Mouse (Mus musculus) hindbrain, embryonic 12.5 days (tissue): ENCODE data around the gene Olfml3. TPM values are rescaled to one million over a fixed set of nuclear protein-coding genes. Genes with fewer than 3 reads are reported as not detected.
A peak's percentile ranks its signal among the peaks of the same experiment; 100 is the strongest.

Source experiments
- ATAC-seq: fragments of 200-750 bp; cut with Nextera tagmentation; 2 replicates; pipeline ENCODE4 v1.8.0; 2017; ENCODE audit warnings: moderate TSS enrichment; ENCODE audit not compliant: low FRiP score
- H3K27ac ChIP-seq: fragments of 300-500 bp; sonication (generic); 2 replicates; pipeline ENCODE4 v1.5.1; 2016; ENCODE audit warnings: mild to moderate bottlenecking
- H3K27me3 ChIP-seq: fragments of 300-500 bp; sonication (generic); 2 replicates; pipeline ENCODE4 v1.6.1; 2016; ENCODE audit warnings: mild to moderate bottlenecking
- H3K36me3 ChIP-seq: fragments of 300-500 bp; sonication (generic); 2 replicates; pipeline ENCODE4 v1.6.1; 2016; ENCODE audit warnings: mild to moderate bottlenecking
- H3K4me1 ChIP-seq: fragments of 300-500 bp; sonication (generic); 2 replicates; pipeline ENCODE4 v1.6.1; 2016
- H3K4me2 ChIP-seq: fragments of 300-500 bp; sonication (generic); replicated peaks from 2 replicates; pipeline ENCODE4 v1.6.1; 2016; ENCODE audit warnings: mild to moderate bottlenecking
- H3K4me3 ChIP-seq: fragments of 300-500 bp; sonication (generic); 2 replicates; pipeline ENCODE4 v1.5.1; 2016; ENCODE audit warnings: mild to moderate bottlenecking
- H3K9ac ChIP-seq: fragments of 300-500 bp; sonication (generic); 2 replicates; pipeline ENCODE4 v1.6.1; 2016; ENCODE audit warnings: mild to moderate bottlenecking, moderate library complexity
- H3K9me3 ChIP-seq: fragments of 300-500 bp; sonication (generic); replicated peaks from 2 replicates; pipeline ENCODE4 v1.6.1; 2016; ENCODE audit warnings: mild to moderate bottlenecking
- WGBS: fragments of 180-500 bp; shearing (Covaris S2); methylation state at CpG from one replicate; pipeline ENCODE4 v1.1.7; 2016; 5-methylcytosine and 5-hydroxymethylcytosine counted together
- polyA plus RNA-seq: library from polyadenylated mRNA; unstranded; fragments of >200 nt; fragmentation: Nextera tagmentation; extraction: Ambion mirVana; gene quantifications from 2 replicates; pipeline ENCODE4 v1.2.1, GENCODE M21; 2016

Gene Olfml3
- polyA plus RNA-seq, 1 experiment from 2014 or later: 16.9 TPM

GRCm38 (mm10) chr3:103716774-103717760 is 20.7 kb downstream of the Olfml3 start:
- H3K27me3 ChIP-seq: no peaks in the 10 kb centered on the region
- H3K9ac ChIP-seq: no peak overlapping the region
- no peak overlapping the region for H3K4me2 ChIP-seq
- WGBS: 33% methylated on average over 14 of the region's 15 CpGs
- H3K4me1 ChIP-seq: peaks cover 20% of the 10 kb centered on the region
- peak overlapping the region; percentile 30; the same call in 1 of the 2 replicates for H3K27ac ChIP-seq
- peak; percentile 38; the same call in 1 of the 2 replicates for ATAC-seq
- no peak overlapping the region for H3K4me3 ChIP-seq
- no peaks in the 10 kb centered on the region for H3K9me3 ChIP-seq
- no peaks in the 10 kb centered on the region for H3K36me3 ChIP-seq

GRCm38 (mm10) chr3:103715762-103716693 is 21.8 kb downstream of the Olfml3 start:
- 28% methylated on average over 11 of the region's 11 CpGs for WGBS
- Histone ChIP-seq H3K9me3 (no peaks in the 10 kb centered on the region), H3K27me3 (no peaks in the 10 kb centered on the region), H3K9ac (no peak overlapping the region), H3K4me3 (no peak overlapping the region), H3K36me3 (no peaks in the 10 kb centered on the region), H3K4me1 (peaks cover 20% of the 10 kb centered on the region), H3K4me2 (0 out of 2 replicates have a peak overlapping the region, but pooled peaks have one; percentile 1), H3K27ac (no peak overlapping the region)
- peak; percentile 68 for ATAC-seq

GRCm38 (mm10) chr3:103714942-103715341 is 22.9 kb downstream of the Olfml3 start:
- Histone ChIP-seq H3K27me3 (no peaks in the 10 kb centered on the region), H3K27ac (no peak overlapping the region), H3K4me2 (no peak overlapping the region), H3K36me3 (no peaks in the 10 kb centered on the region), H3K9ac (no peak overlapping the region), H3K4me3 (no peak overlapping the region), H3K4me1 (peaks cover 20% of the 10 kb centered on the region), H3K9me3 (no peaks in the 10 kb centered on the region)
- WGBS: 85% methylated on average over 8 of the region's 8 CpGs
- ATAC-seq: no peak

GRCm38 (mm10) chr3:103714236-103714875 is 23.4 kb downstream of the Olfml3 start:
- H3K27me3 ChIP-seq: no peaks in the 10 kb centered on the region

GRCm38 (mm10) chr3:103712196-103712595 is 25.6 kb downstream of the Olfml3 start:
- 100% methylated on average over 2 of the region's 4 CpGs for WGBS

More at GRCm38 (mm10) chr3:103714236-103714875, 23.4 kb downstream of the Olfml3 start:
- WGBS: 76% methylated on average over 7 of the region's 7 CpGs
- peaks cover 19% of the 10 kb centered on the region for H3K4me1 ChIP-seq
- no peak for ATAC-seq
- H3K27ac ChIP-seq: no peak overlapping the region
- no peak overlapping the region for H3K4me2 ChIP-seq
- no peak overlapping the region for H3K9ac ChIP-seq
- H3K9me3 ChIP-seq: no peaks in the 10 kb centered on the region
- no peak overlapping the region for H3K4me3 ChIP-seq
- H3K36me3 ChIP-seq: no peaks in the 10 kb centered on the region

GRCm38 (mm10) chr3:103709470-103710040 is 28.2 kb downstream of the Olfml3 start:
- WGBS: 95% methylated on average over 5 of the region's 5 CpGs
- H3K9ac ChIP-seq: no peak overlapping the region
- H3K36me3 ChIP-seq: no peaks in the 10 kb centered on the region
- no peak overlapping the region for H3K4me2 ChIP-seq
- no peak overlapping the region for H3K27ac ChIP-seq
- H3K4me3 ChIP-seq: no peak overlapping the region
- H3K9me3 ChIP-seq: no peaks in the 10 kb centered on the region
- no peaks in the 10 kb centered on the region for H3K4me1 ChIP-seq
- ATAC-seq: no peak
- no peaks in the 10 kb centered on the region for H3K27me3 ChIP-seq

More at GRCm38 (mm10) chr3:103712196-103712595, 25.6 kb downstream of the Olfml3 start:
- H3K9ac ChIP-seq: no peak overlapping the region
- no peaks in the 10 kb centered on the region for H3K9me3 ChIP-seq
- H3K4me2 ChIP-seq: no peak overlapping the region
- no peak for ATAC-seq
- H3K27ac ChIP-seq: no peak overlapping the region
- H3K4me3 ChIP-seq: no peak overlapping the region
- H3K27me3 ChIP-seq: no peaks in the 10 kb centered on the region
- H3K36me3 ChIP-seq: no peaks in the 10 kb centered on the region
- H3K4me1 ChIP-seq: peaks cover 11% of the 10 kb centered on the region

- H3K4me2 ChIP-seq: no peak overlapping the region
- no peak overlapping the region for H3K9ac ChIP-seq
- ATAC-seq: no peak
- H3K9me3 ChIP-seq: no peaks in the 10 kb centered on the region
- H3K4me1 ChIP-seq: no peaks in the 10 kb centered on the region
- no peak overlapping the region for H3K27ac ChIP-seq
- no peaks in the 10 kb centered on the region for H3K27me3 ChIP-seq
- no peaks in the 10 kb centered on the region for H3K36me3 ChIP-seq
- H3K4me3 ChIP-seq: no peak overlapping the region
- WGBS: 88% methylated on average over 12 of the region's 12 CpGs
Observed at GRCm38 (mm10) chr3:103705426-103705825, 32.4 kb downstream of the Olfml3 start.

- Histone ChIP-seq H3K4me2 (no peak overlapping the region), H3K36me3 (no peaks in the 10 kb centered on the region), H3K4me1 (no peaks in the 10 kb centered on the region), H3K9ac (no peak overlapping the region), H3K4me3 (no peak overlapping the region), H3K27me3 (no peaks in the 10 kb centered on the region), H3K9me3 (no peaks in the 10 kb centered on the region), H3K27ac (no peak overlapping the region)
- no peak for ATAC-seq
- WGBS: 77% methylated on average over 6 of the region's 6 CpGs
Observed at GRCm38 (mm10) chr3:103704661-103705060, 33.1 kb downstream of the Olfml3 start.

- no peaks in the 10 kb centered on the region for H3K27me3 ChIP-seq
- H3K4me2 ChIP-seq: no peak overlapping the region
- H3K9ac ChIP-seq: no peak overlapping the region
- H3K36me3 ChIP-seq: no peaks in the 10 kb centered on the region
- no peaks in the 10 kb centered on the region for H3K9me3 ChIP-seq
- WGBS: 88% methylated on average over 1 of the region's 1 CpGs
- H3K4me1 ChIP-seq: no peaks in the 10 kb centered on the region
- H3K27ac ChIP-seq: no peak overlapping the region
- H3K4me3 ChIP-seq: no peak overlapping the region
- ATAC-seq: no peak
Observed at GRCm38 (mm10) chr3:103696388-103696925, 41.3 kb downstream of the Olfml3 start.

GRCm38 (mm10) chr3:103695556-103695955 is 42.2 kb downstream of the Olfml3 start:
- no peak for ATAC-seq
- Histone ChIP-seq H3K4me1 (no peaks in the 10 kb centered on the region), H3K9ac (no peak overlapping the region), H3K4me3 (no peak overlapping the region), H3K36me3 (no peaks in the 10 kb centered on the region), H3K4me2 (no peak overlapping the region), H3K27me3 (no peaks in the 10 kb centered on the region), H3K9me3 (no peaks in the 10 kb centered on the region), H3K27ac (no peak overlapping the region)
- 53% methylated on average over 3 of the region's 3 CpGs for WGBS

GRCm38 (mm10) chr3:103690506-103690905 is 47.3 kb downstream of the Olfml3 start:
- 82% methylated on average over 3 of the region's 3 CpGs for whole genome bisulfite sequencing
- no peak overlapping the region for H3K4me3 ChIP-seq
- H3K27me3 ChIP-seq: no peaks in the 10 kb centered on the region
- no peaks in the 10 kb centered on the region for H3K9me3 ChIP-seq
- ATAC-seq: no peak
- H3K9ac ChIP-seq: no peak overlapping the region
- H3K4me1 ChIP-seq: no peaks in the 10 kb centered on the region
- no peak overlapping the region for H3K27ac ChIP-seq
- no peak overlapping the region for H3K4me2 ChIP-seq
- H3K36me3 ChIP-seq: no peaks in the 10 kb centered on the region
